Mouse (Mus musculus) brain, embryonic 14.5 days (tissue): Measurements from ENCODE around the gene Tbc1d5.

Experiments used
- CTCF ChIP-seq: fragments of 200-500 bp; IDR thresholded peaks from 2 replicates; pipeline ENCODE4 v1.5.1; 2012; ENCODE audit warnings: inconsistent platforms, mild to moderate bottlenecking, moderate library complexity, borderline replicate concordance; ENCODE audit not compliant: insufficient read depth, insufficient read length; ENCODE audit errors: extremely low read depth
- POLR2A ChIP-seq: fragments of 200-500 bp; IDR thresholded peaks from 2 replicates; pipeline ENCODE4 v1.6.1; 2012; ENCODE audit warnings: mild to moderate bottlenecking, inconsistent platforms, borderline replicate concordance; ENCODE audit not compliant: poor library complexity, insufficient read depth, insufficient read length, severe bottlenecking; ENCODE audit errors: extremely low read depth

DNA sequence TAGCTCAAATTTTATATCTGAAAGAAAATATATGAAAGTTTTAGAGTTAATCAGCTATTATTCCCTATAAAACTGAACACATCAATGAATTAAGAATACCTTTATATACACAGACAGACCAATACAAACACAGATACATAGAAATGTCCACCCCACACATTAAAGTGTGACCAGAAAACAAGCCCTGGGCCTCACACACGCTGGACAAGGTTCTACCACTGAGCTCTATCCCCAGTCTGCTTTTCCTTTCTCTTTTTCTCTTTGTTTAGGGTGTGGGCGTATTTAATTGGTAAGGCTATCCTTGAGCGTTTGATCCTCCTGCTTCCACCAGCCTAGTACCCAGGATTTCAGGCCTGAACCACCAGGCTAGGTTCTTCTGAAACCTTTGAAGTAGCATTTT lies 28.2 kb downstream of the Tbc1d5 start:
- TF ChIP-seq CTCF (no peak), POLR2A (no peak)
